Mouse (Mus musculus): ENCODE results near the gene Tsc22d1. TPM values are rescaled to one million over a fixed set of nuclear protein-coding genes. Genes with fewer than 3 reads are reported as not detected.

Gene Tsc22d1
- polyA plus RNA-seq, 1 experiment from 2014 or later, result 651 TPM

GRCm38 (mm10) chr14:76454673-76455072 is 39.9 kb downstream of the Tsc22d1 start:
- no peaks in the 10 kb centered on the region; the same call in 1 of the 2 replicates for H3K36me3 ChIP-seq (ENCODE audit: control insufficient read depth, insufficient read depth, low read length)
- ATAC-seq (ENCODE audit: insufficient read depth, low FRiP score, low TSS enrichment), result no peak
- no peak overlapping the region for H3K4me2 ChIP-seq (ENCODE audit: low read depth)
- no peaks in the 10 kb centered on the region for H3K27me3 ChIP-seq (ENCODE audit: control insufficient read depth, insufficient read depth, low read length)
- H3K9ac ChIP-seq (ENCODE audit: low read length), result no peak overlapping the region
- WGBS, result 78% methylated on average over 5 of the region's 5 CpGs
- DNase-seq (ENCODE audit: low spot score), result no peak
- no peaks in the 10 kb centered on the region for H3K9me3 ChIP-seq (ENCODE audit: control insufficient read depth, low read length)
- H3K4me3 ChIP-seq (ENCODE audit: low read depth, low read length), result no peak overlapping the region
- no peak overlapping the region for H3K27ac ChIP-seq (ENCODE audit: low read depth, low read length)
- H3K4me1 ChIP-seq (ENCODE audit: control insufficient read depth, insufficient read depth, low read length), result no peaks in the 10 kb centered on the region; the same call in 1 of the 2 replicates

- DNase-seq (ENCODE audit: low spot score), result no peak
- no peak overlapping the region for H3K9ac ChIP-seq (ENCODE audit: low read length)
- 78% methylated on average over 7 of the region's 7 CpGs for whole genome bisulfite sequencing
- H3K4me3 ChIP-seq (ENCODE audit: low read depth, low read length), result no peak overlapping the region
- no peaks in the 10 kb centered on the region for H3K27me3 ChIP-seq (ENCODE audit: control insufficient read depth, insufficient read depth, low read length)
- no peaks in the 10 kb centered on the region; the same call in 1 of the 2 replicates for H3K36me3 ChIP-seq (ENCODE audit: control insufficient read depth, insufficient read depth, low read length)
- H3K27ac ChIP-seq (ENCODE audit: low read depth, low read length), result no peak overlapping the region
- no peak for ATAC-seq (ENCODE audit: insufficient read depth, low FRiP score, low TSS enrichment)
- no peaks in the 10 kb centered on the region; the same call in 1 of the 2 replicates for H3K4me1 ChIP-seq (ENCODE audit: control insufficient read depth, insufficient read depth, low read length)
- H3K9me3 ChIP-seq (ENCODE audit: control insufficient read depth, low read length), result no peaks in the 10 kb centered on the region
- no peak overlapping the region for H3K4me2 ChIP-seq (ENCODE audit: low read depth)
Observed at GRCm38 (mm10) chr14:76455159-76455558, 40.4 kb downstream of the Tsc22d1 start.

- no peaks in the 10 kb centered on the region; the same call in 1 of the 2 replicates for H3K36me3 ChIP-seq (ENCODE audit: control insufficient read depth, insufficient read depth, low read length)
- H3K4me2 ChIP-seq (ENCODE audit: low read depth), result no peak overlapping the region
- WGBS, result 92% methylated on average over 3 of the region's 3 CpGs
- H3K9ac ChIP-seq (ENCODE audit: low read length), result no peak overlapping the region
- ATAC-seq (ENCODE audit: insufficient read depth, low FRiP score, low TSS enrichment) (no peak), DNase-seq (ENCODE audit: low spot score) (no peak)
- no peak overlapping the region for H3K27ac ChIP-seq (ENCODE audit: low read depth, low read length)
- no peaks in the 10 kb centered on the region; the same call in 1 of the 2 replicates for H3K4me1 ChIP-seq (ENCODE audit: control insufficient read depth, insufficient read depth, low read length)
- no peak overlapping the region for H3K4me3 ChIP-seq (ENCODE audit: low read depth, low read length)
- H3K27me3 ChIP-seq (ENCODE audit: control insufficient read depth, insufficient read depth, low read length), result no peaks in the 10 kb centered on the region
- no peaks in the 10 kb centered on the region for H3K9me3 ChIP-seq (ENCODE audit: control insufficient read depth, low read length)
Observed at GRCm38 (mm10) chr14:76457696-76458095, 42.9 kb downstream of the Tsc22d1 start.

- 83% methylated on average over 7 of the region's 7 CpGs for WGBS
- Histone ChIP-seq H3K4me1 (ENCODE audit: control insufficient read depth, insufficient read depth, low read length) (no peaks in the 10 kb centered on the region; the same call in 1 of the 2 replicates), H3K9me3 (ENCODE audit: control insufficient read depth, low read length) (no peaks in the 10 kb centered on the region), H3K27me3 (ENCODE audit: control insufficient read depth, insufficient read depth, low read length) (no peaks in the 10 kb centered on the region), H3K36me3 (ENCODE audit: control insufficient read depth, insufficient read depth, low read length) (no peaks in the 10 kb centered on the region; the same call in 1 of the 2 replicates), H3K9ac (ENCODE audit: low read length) (no peak overlapping the region), H3K27ac (ENCODE audit: low read depth, low read length) (no peak overlapping the region), H3K4me2 (ENCODE audit: low read depth) (no peak overlapping the region), H3K4me3 (ENCODE audit: low read depth, low read length) (no peak overlapping the region)
- ATAC-seq (ENCODE audit: insufficient read depth, low FRiP score, low TSS enrichment) (no peak), DNase-seq (ENCODE audit: low spot score) (no peak)
Observed at GRCm38 (mm10) chr14:76460181-76460580, 45.4 kb downstream of the Tsc22d1 start.

- H3K4me3 ChIP-seq (ENCODE audit: low read depth, low read length), result no peak overlapping the region
- no peak overlapping the region for H3K4me2 ChIP-seq (ENCODE audit: low read depth)
- H3K27ac ChIP-seq (ENCODE audit: low read depth, low read length), result no peak overlapping the region
- ATAC-seq (ENCODE audit: insufficient read depth, low FRiP score, low TSS enrichment), result no peak
- no peaks in the 10 kb centered on the region for H3K4me1 ChIP-seq (ENCODE audit: control insufficient read depth, insufficient read depth, low read length)
- H3K27me3 ChIP-seq (ENCODE audit: control insufficient read depth, insufficient read depth, low read length), result no peaks in the 10 kb centered on the region
- no peaks in the 10 kb centered on the region for H3K9me3 ChIP-seq (ENCODE audit: control insufficient read depth, low read length)
- no peak for DNase-seq (ENCODE audit: low spot score)
- H3K9ac ChIP-seq (ENCODE audit: low read length), result no peak overlapping the region
- H3K36me3 ChIP-seq (ENCODE audit: control insufficient read depth, insufficient read depth, low read length), result no peaks in the 10 kb centered on the region; the same call in 1 of the 2 replicates
- WGBS, result 92% methylated on average over 10 of the region's 10 CpGs
Observed at GRCm38 (mm10) chr14:76461182-76461775, 46.5 kb downstream of the Tsc22d1 start.

- no peaks in the 10 kb centered on the region for H3K9me3 ChIP-seq (ENCODE audit: control insufficient read depth, low read length)
- no peak overlapping the region for H3K27ac ChIP-seq (ENCODE audit: low read depth, low read length)
- WGBS, result 75% methylated on average over 4 of the region's 4 CpGs
Observed at GRCm38 (mm10) chr14:76463414-76464098, 48.8 kb downstream of the Tsc22d1 start.

GRCm38 (mm10) chr14:76464967-76465366 is 50.2 kb downstream of the Tsc22d1 start:
- Histone ChIP-seq H3K9ac (ENCODE audit: low read length) (no peak overlapping the region), H3K9me3 (ENCODE audit: control insufficient read depth, low read length) (no peaks in the 10 kb centered on the region), H3K4me1 (ENCODE audit: control insufficient read depth, insufficient read depth, low read length) (no peaks in the 10 kb centered on the region), H3K27me3 (ENCODE audit: control insufficient read depth, insufficient read depth, low read length) (no peaks in the 10 kb centered on the region), H3K36me3 (ENCODE audit: control insufficient read depth, insufficient read depth, low read length) (no peaks in the 10 kb centered on the region), H3K4me2 (ENCODE audit: low read depth) (no peak overlapping the region), H3K4me3 (ENCODE audit: low read depth, low read length) (no peak overlapping the region), H3K27ac (ENCODE audit: low read depth, low read length) (no peak overlapping the region)
- ATAC-seq (ENCODE audit: insufficient read depth, low FRiP score, low TSS enrichment), result no peak
- DNase-seq (ENCODE audit: low spot score), result no peak
- WGBS, result 86% methylated on average over 3 of the region's 3 CpGs

More at GRCm38 (mm10) chr14:76463414-76464098, 48.8 kb downstream of the Tsc22d1 start:
- H3K4me1 ChIP-seq (ENCODE audit: control insufficient read depth, insufficient read depth, low read length), result no peaks in the 10 kb centered on the region
- H3K4me3 ChIP-seq (ENCODE audit: low read depth, low read length), result no peak overlapping the region
- H3K9ac ChIP-seq (ENCODE audit: low read length), result no peak overlapping the region
- H3K36me3 ChIP-seq (ENCODE audit: control insufficient read depth, insufficient read depth, low read length), result no peaks in the 10 kb centered on the region
- no peak for DNase-seq (ENCODE audit: low spot score)
- no peak overlapping the region for H3K4me2 ChIP-seq (ENCODE audit: low read depth)
- ATAC-seq (ENCODE audit: insufficient read depth, low FRiP score, low TSS enrichment), result no peak
- H3K27me3 ChIP-seq (ENCODE audit: control insufficient read depth, insufficient read depth, low read length), result no peaks in the 10 kb centered on the region

GRCm38 (mm10) chr14:76466641-76467323 is 52.0 kb downstream of the Tsc22d1 start:
- H3K27ac ChIP-seq (ENCODE audit: low read depth, low read length), result no peak overlapping the region
- H3K4me2 ChIP-seq (ENCODE audit: low read depth), result no peak overlapping the region
- 30% methylated on average over 18 of the region's 18 CpGs for WGBS
- H3K4me1 ChIP-seq (ENCODE audit: control insufficient read depth, insufficient read depth, low read length), result no peaks in the 10 kb centered on the region
- H3K36me3 ChIP-seq (ENCODE audit: control insufficient read depth, insufficient read depth, low read length), result no peaks in the 10 kb centered on the region
- ATAC-seq (ENCODE audit: insufficient read depth, low FRiP score, low TSS enrichment) (peak; percentile 45; the same call in 1 of the 2 replicates), DNase-seq (ENCODE audit: low spot score) (peak; percentile 81)
- H3K9me3 ChIP-seq (ENCODE audit: control insufficient read depth, low read length), result no peaks in the 10 kb centered on the region
- H3K27me3 ChIP-seq (ENCODE audit: control insufficient read depth, insufficient read depth, low read length), result no peaks in the 10 kb centered on the region
- peak overlapping the region; percentile 27; the same call in 1 of the 2 replicates for H3K9ac ChIP-seq (ENCODE audit: low read length)
- no peak overlapping the region for H3K4me3 ChIP-seq (ENCODE audit: low read depth, low read length)

Measured in neural tube, embryonic 11.5 days (tissue).